Mouse (Mus musculus) retina, postnatal 7 days (tissue): ENCODE results near the gene Ccp110.

Experiments used
- DNase-seq: peaks from one replicate; pipeline ENCODE4 v3.0.0-alpha.2; 2012; ENCODE audit warnings: low read depth, low spot score

The Ccp110 gene

DNA sequence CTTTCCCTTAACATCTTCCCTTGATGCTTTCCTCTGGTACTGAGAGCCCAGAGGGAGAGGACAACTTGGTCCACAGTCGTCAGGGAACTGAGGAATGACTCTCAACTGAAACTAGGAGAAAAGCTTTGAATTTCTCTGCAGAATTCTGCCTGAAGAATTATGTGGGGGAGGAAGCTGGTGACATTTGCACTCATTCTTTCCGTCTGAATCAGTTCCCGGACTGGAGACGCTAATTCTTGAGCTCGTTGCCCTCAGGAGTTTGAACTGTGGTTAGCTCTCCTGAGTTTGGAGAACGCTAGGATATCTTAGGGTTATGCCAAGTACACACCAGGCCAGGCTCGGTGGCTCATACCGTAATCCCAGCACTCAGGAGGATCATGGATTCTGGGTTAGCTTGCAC lies 56.9 kb downstream of the Ccp110 start:
- DNase-seq = no peak

DNA sequence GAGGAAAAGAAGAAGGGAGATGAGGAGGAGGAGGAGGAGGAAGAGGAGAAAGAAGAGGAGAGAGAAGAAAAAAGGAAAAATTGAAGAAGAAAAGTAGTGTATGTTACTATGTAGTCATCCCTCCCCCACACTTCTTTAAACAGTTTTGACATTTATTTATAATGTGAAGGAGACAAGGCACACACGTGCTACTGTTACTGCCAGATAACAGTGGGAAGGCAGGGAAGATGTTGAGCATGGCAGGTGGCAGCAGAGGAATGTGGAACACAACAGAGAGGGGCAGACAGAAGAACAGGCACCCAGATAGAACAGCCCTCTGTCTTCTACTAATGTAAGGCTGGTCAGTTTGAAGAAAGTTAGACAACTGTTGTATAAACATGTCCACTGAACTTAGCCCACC lies 57.3 kb downstream of the Ccp110 start:
- no peak for DNase-seq

DNA sequence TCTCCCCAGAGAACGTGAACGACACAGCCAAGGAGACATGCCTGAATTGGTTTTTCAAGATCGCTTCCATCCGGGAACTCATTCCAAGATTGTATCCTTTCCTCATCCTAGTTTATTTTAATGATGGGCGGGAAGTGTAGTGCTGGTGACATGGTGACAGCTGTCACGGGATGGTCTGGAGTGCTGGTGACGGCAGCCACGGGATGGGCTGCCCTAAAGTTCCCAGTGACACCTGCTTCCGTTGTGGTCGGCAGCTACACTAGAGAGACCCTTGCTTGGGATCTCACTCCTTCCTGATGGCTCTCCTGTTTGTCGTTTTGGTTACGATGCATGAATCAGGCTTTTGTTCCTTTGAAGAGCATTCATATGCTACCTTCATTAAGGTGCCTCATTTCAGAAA lies 60.7 kb downstream of the Ccp110 start:
- no peak for DNase-seq

DNA sequence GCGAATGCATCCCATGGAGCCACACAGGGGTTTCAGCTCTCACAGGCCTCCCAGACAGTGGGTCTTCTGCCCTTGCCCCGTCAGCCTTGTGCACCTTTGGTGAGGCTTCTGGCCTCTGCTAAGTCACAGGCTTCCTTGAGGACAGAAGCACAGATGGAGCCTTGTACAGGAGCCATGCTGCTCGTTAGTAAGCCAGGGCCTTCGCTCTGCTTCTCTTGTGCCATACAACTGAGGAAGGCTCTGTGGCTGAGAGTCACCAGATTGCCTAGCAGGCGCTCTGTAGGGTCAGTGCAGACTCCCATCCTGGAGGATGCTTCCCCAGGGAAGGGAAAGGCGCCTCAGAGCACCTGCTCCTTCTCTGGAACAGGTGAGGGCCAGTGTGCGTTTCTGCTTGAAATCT lies 63.6 kb downstream of the Ccp110 start:
- DNase-seq = no peak

DNA sequence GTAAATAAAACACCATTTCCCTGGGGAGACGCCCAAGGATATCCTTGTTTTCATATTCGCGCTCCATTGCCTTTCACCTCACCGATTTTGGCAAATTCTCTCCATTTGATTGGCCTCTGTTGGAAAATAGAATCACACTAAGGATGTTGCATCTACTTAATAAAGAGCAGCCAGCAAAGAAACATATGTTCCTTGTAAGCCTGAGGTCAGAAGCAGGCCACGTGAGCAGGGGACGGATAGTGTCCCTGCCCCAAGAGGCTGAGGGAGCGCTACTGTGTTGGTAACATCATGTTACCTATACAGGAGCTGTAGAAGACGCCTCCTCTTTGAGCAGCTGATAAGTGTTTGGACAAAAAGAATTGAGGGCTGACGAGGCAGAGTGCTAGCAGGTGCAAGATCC lies 64.1 kb downstream of the Ccp110 start:
- no peak for DNase-seq

DNA sequence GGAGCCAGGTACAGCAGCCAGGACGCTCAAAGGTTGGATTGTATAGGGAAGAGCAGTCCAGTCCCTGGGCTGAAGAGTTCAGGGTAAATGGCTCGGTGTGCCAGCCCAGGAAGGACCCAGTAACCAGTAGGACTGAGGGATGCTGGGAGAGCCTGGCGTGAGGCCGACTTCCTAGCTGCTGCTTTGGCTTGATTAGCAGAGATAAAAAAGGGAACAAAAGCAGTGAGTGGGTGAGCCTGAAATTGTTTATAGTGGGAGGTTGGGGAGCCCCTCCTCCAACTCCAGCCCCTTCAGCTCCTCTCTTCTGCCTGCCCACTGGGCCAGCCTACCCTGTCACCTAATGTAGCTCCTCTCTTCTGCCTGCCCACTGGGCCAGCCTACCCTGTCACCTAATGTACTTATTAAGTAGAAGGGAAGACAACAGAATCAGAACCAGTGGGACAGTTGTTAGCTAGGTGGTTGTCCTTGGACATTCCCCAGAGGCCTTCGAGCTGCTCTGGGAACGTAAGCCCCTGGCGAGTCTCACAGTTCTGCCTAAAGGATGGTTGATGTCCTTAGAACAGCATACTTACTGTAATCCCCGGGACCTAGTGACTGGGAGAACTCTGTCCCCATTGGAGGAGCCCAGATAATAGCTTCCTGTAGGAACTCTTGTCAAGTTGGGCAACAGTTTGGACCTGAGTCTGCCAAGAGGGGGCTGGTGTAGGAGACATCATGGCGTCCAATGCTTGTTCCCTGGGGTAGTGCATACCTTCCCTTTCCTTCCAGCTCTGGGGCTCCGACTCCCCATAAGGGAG lies 65.4 kb downstream of the Ccp110 start:
- no peak for DNase-seq

DNA sequence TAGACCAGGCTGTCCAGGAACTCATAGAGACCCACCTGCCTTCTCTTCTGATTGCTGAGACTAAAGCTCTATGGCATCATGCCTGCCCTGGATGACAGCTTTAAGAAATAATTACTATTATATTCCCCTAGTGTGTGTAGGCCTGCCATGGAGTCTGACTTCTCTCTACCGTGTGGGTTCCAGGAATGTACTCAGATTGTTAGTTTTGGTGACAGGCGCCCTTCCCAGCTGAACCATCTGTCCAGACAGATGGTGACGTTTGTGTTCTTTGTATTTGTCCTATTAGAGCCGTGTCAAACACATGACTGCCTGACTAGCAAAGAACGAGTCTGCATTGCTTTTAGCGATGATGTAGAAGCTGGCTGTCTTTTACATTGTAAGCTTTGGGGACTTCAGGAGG lies 66.2 kb downstream of the Ccp110 start:
- DNase-seq = no peak

DNA sequence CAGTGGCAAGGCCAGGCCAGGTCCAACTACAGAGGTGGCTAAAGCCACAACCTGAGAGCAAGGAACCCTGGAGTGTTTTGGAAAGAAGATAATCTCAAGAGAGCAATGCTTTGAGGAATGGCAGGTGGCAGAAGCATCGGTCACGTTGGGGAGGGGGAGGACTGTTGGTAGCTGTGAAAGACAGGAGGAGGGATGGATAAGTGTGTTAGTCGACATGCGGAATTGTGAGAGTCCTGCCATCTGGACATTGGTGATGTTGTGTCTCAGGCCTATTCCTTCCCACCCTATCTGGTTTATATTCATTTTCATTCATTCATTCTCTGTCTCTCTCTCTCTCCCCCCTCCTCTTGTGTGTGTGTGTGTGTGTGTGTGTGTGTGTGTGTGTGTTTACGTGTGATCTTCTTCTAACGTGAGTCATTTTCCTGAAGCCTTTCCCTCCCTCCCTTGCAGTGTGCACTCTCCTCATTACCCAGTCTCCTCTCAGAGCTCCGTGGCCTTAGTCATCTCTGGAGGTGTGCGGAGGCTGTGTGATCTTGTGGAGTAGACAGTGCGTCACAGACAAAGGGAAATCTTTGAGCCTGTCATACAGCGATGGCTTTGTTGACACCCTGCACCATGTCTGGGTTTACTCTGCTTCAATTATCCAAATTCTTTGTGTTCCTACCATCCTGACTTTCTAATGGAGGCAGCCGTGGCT lies 71.1 kb downstream of the Ccp110 start:
- DNase-seq = no peak

DNA sequence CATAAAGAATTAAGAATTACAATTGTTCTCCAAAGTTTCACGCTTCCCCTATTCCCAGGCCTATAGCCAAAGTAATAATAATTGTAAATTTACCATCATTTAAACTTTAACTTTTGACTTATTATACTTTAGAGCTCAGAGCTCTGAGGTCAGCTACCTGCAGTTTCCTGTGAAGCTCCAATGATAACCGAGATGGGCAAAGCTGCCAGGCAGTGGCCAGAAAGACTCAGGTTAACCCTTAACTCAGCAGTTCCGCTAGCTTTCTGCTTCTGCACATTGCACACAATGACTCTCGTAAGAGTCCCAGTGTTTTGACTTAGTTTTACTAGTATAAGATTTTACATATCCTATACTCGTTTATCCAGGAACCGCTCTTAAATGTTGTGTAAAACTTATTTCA lies 73.7 kb downstream of the Ccp110 start:
- no peak for DNase-seq
